16 mouse cellular contexts compared by ENCODE assay signal in genomic region chr3:28405391-28405790, GRCm38 (mm10).
A peak's percentile ranks its signal among the peaks of the same experiment; 100 is the strongest.
DNase-seq lines count a peak whose midpoint lies in the region; ATAC-seq and TF ChIP-seq lines count a peak whose summit lies in the region.
"Had no signal": no experiment of that assay in that cellular context is flagged by ENCODE, and none has a peak within 500 bp of the region (broad histone marks: within the 10 kb centered on the region; RNA-seq: fewer than 3 reads in every experiment).

No protein-coding gene starts in this region.

- H3K36me3 ChIP-seq in midbrain, postnatal 0 days (ENCODE audit: insufficient read depth, low read length) = no peaks in the 10 kb centered on the region
- H3K36me3 ChIP-seq in midbrain, embryonic 11.5 days (ENCODE audit: control insufficient read depth, insufficient read depth, low read length) = no peaks in the 10 kb centered on the region
- H3K36me3 ChIP-seq: heart, embryonic 15.5 days; limb, embryonic 10.5 days; liver, embryonic 13.5 days; midbrain, embryonic 10.5 days had no signal

- no peaks in the 10 kb centered on the region for H3K9me3 ChIP-seq in midbrain, postnatal 0 days (ENCODE audit: low read length)
- no peaks in the 10 kb centered on the region for H3K9me3 ChIP-seq in midbrain, embryonic 11.5 days (ENCODE audit: control insufficient read depth, low read length)
- H3K9me3 ChIP-seq: heart, embryonic 15.5 days; limb, embryonic 10.5 days; liver, embryonic 13.5 days; midbrain, embryonic 10.5 days had no signal

- H3K4me1 ChIP-seq in midbrain, postnatal 0 days (ENCODE audit: insufficient read depth, low read length) = peaks cover 13% of the 10 kb centered on the region
- H3K4me1 ChIP-seq in midbrain, embryonic 11.5 days (ENCODE audit: control insufficient read depth, insufficient read depth, low read length) = no peaks in the 10 kb centered on the region; the same call in 1 of the 2 replicates

- no peak overlapping the region for H3K4me2 ChIP-seq in midbrain, postnatal 0 days (ENCODE audit: low read depth, low read length, poor library complexity, severe bottlenecking)
- no peak overlapping the region for H3K4me2 ChIP-seq in midbrain, embryonic 11.5 days
- H3K4me2 ChIP-seq: heart, embryonic 15.5 days; liver, embryonic 13.5 days had no signal

- no peak for TF ChIP-seq CTCF in gastrocnemius, adult 2 months (IDR thresholded peaks at IDR 0.05)
- TF ChIP-seq CTCF in midbrain, postnatal 0 days (IDR thresholded peaks at IDR 0.05) = no peak

- no peak for DNase-seq in gastrocnemius, adult 2 months
- no peak for DNase-seq in gastrocnemius, postnatal 10 days
- peak; percentile 46 for DNase-seq in midbrain, postnatal 0 days (ENCODE audit: low spot score)
- no peak for DNase-seq in midbrain, embryonic 11.5 days (ENCODE audit: low spot score, missing footprints)
- DNase-seq in brain, adult 2 months (ENCODE audit: low read depth, low spot score) = peak; percentile 77
- DNase-seq in retina, postnatal 1 day = peak; percentile 63
- DNase-seq in spleen, postnatal 4 days (ENCODE audit: low spot score in 2 of 2) = no peak
- no peak for DNase-seq in adrenal gland, postnatal 25 days
- DNase-seq: cerebellum, adult 11-12 months; forebrain, postnatal 0 days; liver, embryonic 13.5 days; lung, postnatal 14 days had no signal

- H3K27me3 ChIP-seq in midbrain, postnatal 0 days (ENCODE audit: insufficient read depth, low read length) = no peaks in the 10 kb centered on the region
- H3K27me3 ChIP-seq in midbrain, embryonic 11.5 days (ENCODE audit: control insufficient read depth, insufficient read depth, low read length) = no peaks in the 10 kb centered on the region
- H3K27me3 ChIP-seq: heart, embryonic 15.5 days; liver, embryonic 13.5 days had no signal

- intact Hi-C loops in gastrocnemius, adult 2 months (cut with DNase I) = loop anchor here (5.0 kb wide), 2 partner anchors 33 to 238 kb away; no protein-coding TSS in a partner anchor

- no peak overlapping the region for H3K4me3 ChIP-seq in gastrocnemius, adult 2 months
- no peak overlapping the region for H3K4me3 ChIP-seq in midbrain, postnatal 0 days (ENCODE audit: low read depth, low read length)
- H3K4me3 ChIP-seq in midbrain, embryonic 11.5 days (ENCODE audit: low read depth, low read length) = no peak overlapping the region
- H3K4me3 ChIP-seq: heart, embryonic 15.5 days; limb, embryonic 10.5 days; liver, embryonic 13.5 days; midbrain, embryonic 10.5 days had no signal

- ATAC-seq in midbrain, postnatal 0 days (ENCODE audit: low FRiP score) = no peak
- no peak for ATAC-seq in midbrain, embryonic 11.5 days (ENCODE audit: low FRiP score)
- ATAC-seq: forebrain, postnatal 0 days had no signal

- 56% methylated on average over 2 of the region's 2 CpGs for WGBS in midbrain, postnatal 0 days
- whole genome bisulfite sequencing in midbrain, embryonic 11.5 days = 72% methylated on average over 2 of the region's 2 CpGs

- H3K9ac ChIP-seq in midbrain, postnatal 0 days (replicated peaks; ENCODE audit: low read length, poor library complexity, severe bottlenecking) = no peak overlapping the region
- no peak overlapping the region for H3K9ac ChIP-seq in midbrain, embryonic 11.5 days (ENCODE audit: low read length)
- H3K9ac ChIP-seq: forebrain, postnatal 0 days; heart, embryonic 15.5 days; liver, embryonic 13.5 days had no signal

- H3K27ac ChIP-seq in gastrocnemius, adult 2 months = peak overlapping the region; percentile 68
- H3K27ac ChIP-seq in midbrain, postnatal 0 days (ENCODE audit: low read depth, low read length) = peak overlapping the region; percentile 1
- no peak overlapping the region for H3K27ac ChIP-seq in midbrain, embryonic 11.5 days (ENCODE audit: low read depth, low read length)
- H3K27ac ChIP-seq: heart, embryonic 15.5 days; kidney, postnatal 0 days; limb, embryonic 10.5 days; liver, embryonic 13.5 days; midbrain, embryonic 10.5 days had no signal

Comparison
In these comparisons a context has a peak if more than half of its experiments do, and no peak if none do; other contexts are left out.
1. DNase-seq: peak in midbrain, postnatal 0 days (single experiment), brain, adult 2 months (single experiment) and retina, postnatal 1 day (single experiment); none in gastrocnemius, adult 2 months (single experiment), gastrocnemius, postnatal 10 days (single experiment), midbrain, embryonic 11.5 days (single experiment), spleen, postnatal 4 days (0 of 2) and adrenal gland, postnatal 25 days (single experiment).